Mouse (Mus musculus): ENCODE measurements at regions not wholly inside any gene's neighbourhood (a gene's known extent, or its start where the extent isn't known, plus 50 kb on each side); places are given as distances from the start of the nearest gene placed in this dataset.
A peak's percentile ranks its signal among the peaks of the same experiment; 100 is the strongest.

- Histone ChIP-seq H3K4me1 (ENCODE audit: insufficient read depth, low read length) (no peaks in the 10 kb centered on the region), H3K27me3 (ENCODE audit: insufficient read depth, low read length) (no peaks in the 10 kb centered on the region), H3K27ac (ENCODE audit: low read depth, low read length) (no peak overlapping the region), H3K4me3 (ENCODE audit: low read depth, low read length) (no peak overlapping the region), H3K36me3 (ENCODE audit: insufficient read depth, low read length) (no peaks in the 10 kb centered on the region), H3K9ac (replicated peaks; ENCODE audit: low read length, poor library complexity, severe bottlenecking) (no peak overlapping the region), H3K9me3 (ENCODE audit: low read length) (no peaks in the 10 kb centered on the region), H3K4me2 (ENCODE audit: low read depth, low read length, poor library complexity, severe bottlenecking) (no peak overlapping the region)
- no peak for TF ChIP-seq CTCF (IDR thresholded peaks at IDR 0.05)
- no peak for DNase-seq (ENCODE audit: low spot score)
- 93% methylated on average over 2 of the region's 2 CpGs for WGBS
- ATAC-seq (ENCODE audit: low FRiP score) = no peak
Measured at GRCm38 (mm10) chr14:97170841-97171240, 651.9 kb upstream of the Klhl1 start.

DNA sequence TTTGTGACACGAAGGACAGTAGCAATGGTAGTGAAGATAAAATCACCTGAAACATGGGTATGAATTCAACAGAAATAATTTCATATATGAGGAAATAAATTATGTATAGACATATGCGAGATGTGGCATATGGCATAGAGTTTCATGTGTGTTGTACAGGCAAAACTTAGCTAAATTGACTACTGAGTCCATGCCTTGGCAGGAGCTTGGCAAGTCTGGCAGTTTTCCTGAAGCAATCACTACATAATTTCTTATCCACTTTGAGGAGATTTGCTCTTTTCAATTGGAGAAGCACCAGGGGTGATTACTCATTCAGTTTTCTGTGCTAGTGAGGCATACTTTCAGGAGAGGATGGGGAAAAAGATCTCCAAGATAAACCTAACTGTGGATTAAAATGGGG, 646.9 kb upstream of the Klhl1 start:
- Histone ChIP-seq H3K9ac (replicated peaks; ENCODE audit: low read length, poor library complexity, severe bottlenecking) (no peak overlapping the region), H3K27me3 (ENCODE audit: insufficient read depth, low read length) (no peaks in the 10 kb centered on the region), H3K4me2 (ENCODE audit: low read depth, low read length, poor library complexity, severe bottlenecking) (no peak overlapping the region), H3K27ac (ENCODE audit: low read depth, low read length) (no peak overlapping the region), H3K4me1 (ENCODE audit: insufficient read depth, low read length) (no peaks in the 10 kb centered on the region), H3K36me3 (ENCODE audit: insufficient read depth, low read length) (no peaks in the 10 kb centered on the region), H3K4me3 (ENCODE audit: low read depth, low read length) (no peak overlapping the region), H3K9me3 (ENCODE audit: low read length) (no peaks in the 10 kb centered on the region)
- no peak for DNase-seq (ENCODE audit: low spot score)
- ATAC-seq (ENCODE audit: low FRiP score) = no peak
- WGBS = 91% methylated on average over 2 of the region's 2 CpGs
- no peak for TF ChIP-seq CTCF (IDR thresholded peaks at IDR 0.05)

DNA sequence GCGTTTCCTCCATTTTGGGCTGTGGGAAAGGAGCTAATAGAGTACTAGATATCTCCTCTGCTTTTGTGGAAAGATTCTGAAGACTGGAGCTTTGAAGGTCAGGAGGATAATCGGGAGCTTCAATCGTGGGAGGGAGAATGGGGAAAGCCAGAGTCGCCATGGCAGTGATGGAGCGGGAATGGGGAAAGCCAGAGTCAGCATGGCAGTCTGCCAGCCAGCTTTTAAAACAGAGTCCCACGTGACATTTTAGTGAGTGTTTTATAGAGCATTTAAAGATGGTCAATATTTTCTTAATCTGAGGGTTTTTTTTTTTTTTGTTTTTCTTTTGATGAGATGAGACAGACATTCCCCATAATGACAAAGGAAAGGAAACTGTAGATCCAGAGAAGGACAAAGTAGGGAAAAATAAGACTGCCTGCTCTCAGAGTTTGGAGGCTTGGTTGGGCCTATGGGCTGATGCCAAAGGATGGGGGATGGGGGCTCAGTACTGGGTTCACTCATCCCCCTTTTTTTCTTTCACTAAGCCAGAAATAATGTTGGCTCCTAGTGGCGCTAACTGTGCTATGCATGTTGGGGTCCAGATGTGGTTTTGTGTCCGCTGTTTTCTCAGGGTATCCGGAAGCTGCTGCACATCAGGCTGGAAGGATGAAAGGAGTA, 630.2 kb upstream of the Klhl1 start:
- DNase-seq (ENCODE audit: low spot score) (no peak), ATAC-seq (ENCODE audit: low FRiP score) (no peak)
- no peaks in the 10 kb centered on the region for H3K27me3 ChIP-seq (ENCODE audit: insufficient read depth, low read length)
- 88% methylated on average over 9 of the region's 9 CpGs for WGBS
- TF ChIP-seq CTCF (IDR thresholded peaks at IDR 0.05) = no peak
- no peak overlapping the region for H3K27ac ChIP-seq (ENCODE audit: low read depth, low read length)
- no peak overlapping the region for H3K4me3 ChIP-seq (ENCODE audit: low read depth, low read length)
- H3K36me3 ChIP-seq (ENCODE audit: insufficient read depth, low read length) = no peaks in the 10 kb centered on the region
- H3K4me2 ChIP-seq (ENCODE audit: low read depth, low read length, poor library complexity, severe bottlenecking) = no peak overlapping the region
- H3K4me1 ChIP-seq (ENCODE audit: insufficient read depth, low read length) = no peaks in the 10 kb centered on the region
- no peak overlapping the region for H3K9ac ChIP-seq (replicated peaks; ENCODE audit: low read length, poor library complexity, severe bottlenecking)
- H3K9me3 ChIP-seq (ENCODE audit: low read length) = no peaks in the 10 kb centered on the region

GRCm38 (mm10) chr14:97115918-97116635, 597.2 kb upstream of the Klhl1 start:
- no peak for TF ChIP-seq CTCF (IDR thresholded peaks at IDR 0.05)
- no peak overlapping the region for H3K4me3 ChIP-seq (ENCODE audit: low read depth, low read length)
- H3K4me1 ChIP-seq (ENCODE audit: insufficient read depth, low read length) = no peaks in the 10 kb centered on the region
- no peak overlapping the region for H3K4me2 ChIP-seq (ENCODE audit: low read depth, low read length, poor library complexity, severe bottlenecking)
- no peaks in the 10 kb centered on the region for H3K27me3 ChIP-seq (ENCODE audit: insufficient read depth, low read length)
- ATAC-seq (ENCODE audit: low FRiP score) (no peak), DNase-seq (ENCODE audit: low spot score) (no peak)
- H3K27ac ChIP-seq (ENCODE audit: low read depth, low read length) = no peak overlapping the region
- WGBS = 92% methylated on average over 8 of the region's 8 CpGs
- H3K9me3 ChIP-seq (ENCODE audit: low read length) = no peaks in the 10 kb centered on the region
- H3K9ac ChIP-seq (replicated peaks; ENCODE audit: low read length, poor library complexity, severe bottlenecking) = no peak overlapping the region
- no peaks in the 10 kb centered on the region for H3K36me3 ChIP-seq (ENCODE audit: insufficient read depth, low read length)

DNA sequence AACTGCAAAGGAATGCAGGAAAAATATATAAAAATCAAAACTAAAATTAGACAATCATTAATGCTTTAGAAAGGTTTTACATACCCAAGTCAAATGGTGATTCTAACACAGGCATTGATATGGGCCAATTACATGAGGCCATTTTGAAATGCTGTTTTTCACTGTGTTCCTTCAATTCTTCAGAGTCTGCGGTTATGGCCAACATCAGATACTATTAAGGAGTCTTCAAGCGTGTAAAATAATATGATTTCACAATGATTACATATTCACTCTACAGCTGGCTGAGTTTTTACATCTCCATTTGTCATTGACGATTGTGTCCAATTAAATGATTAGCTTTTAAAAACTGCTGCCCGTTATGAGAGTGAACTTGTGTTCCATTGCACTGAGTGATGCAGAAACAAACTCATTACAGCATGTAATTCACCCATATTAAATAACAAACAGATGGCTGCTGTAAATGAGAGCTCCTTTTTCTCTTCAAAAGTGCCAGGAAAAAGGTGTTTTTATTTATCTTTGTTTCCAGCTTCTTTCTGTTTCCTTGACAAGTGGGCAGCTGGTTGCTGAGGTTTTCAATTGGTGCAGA, 582.3 kb upstream of the Klhl1 start:
- no peak overlapping the region for H3K4me2 ChIP-seq (ENCODE audit: low read depth, low read length, poor library complexity, severe bottlenecking)
- no peaks in the 10 kb centered on the region for H3K27me3 ChIP-seq (ENCODE audit: insufficient read depth, low read length)
- H3K9me3 ChIP-seq (ENCODE audit: low read length) = no peaks in the 10 kb centered on the region
- no peak overlapping the region for H3K9ac ChIP-seq (replicated peaks; ENCODE audit: low read length, poor library complexity, severe bottlenecking)
- TF ChIP-seq CTCF (IDR thresholded peaks at IDR 0.05) = no peak
- H3K4me3 ChIP-seq (ENCODE audit: low read depth, low read length) = no peak overlapping the region
- no peaks in the 10 kb centered on the region for H3K4me1 ChIP-seq (ENCODE audit: insufficient read depth, low read length)
- no peaks in the 10 kb centered on the region for H3K36me3 ChIP-seq (ENCODE audit: insufficient read depth, low read length)
- WGBS = 75% methylated on average over 4 of the region's 4 CpGs
- ATAC-seq (ENCODE audit: low FRiP score) = no peak
- DNase-seq (ENCODE audit: low spot score) = peak; percentile 8
- H3K27ac ChIP-seq (ENCODE audit: low read depth, low read length) = no peak overlapping the region

DNA sequence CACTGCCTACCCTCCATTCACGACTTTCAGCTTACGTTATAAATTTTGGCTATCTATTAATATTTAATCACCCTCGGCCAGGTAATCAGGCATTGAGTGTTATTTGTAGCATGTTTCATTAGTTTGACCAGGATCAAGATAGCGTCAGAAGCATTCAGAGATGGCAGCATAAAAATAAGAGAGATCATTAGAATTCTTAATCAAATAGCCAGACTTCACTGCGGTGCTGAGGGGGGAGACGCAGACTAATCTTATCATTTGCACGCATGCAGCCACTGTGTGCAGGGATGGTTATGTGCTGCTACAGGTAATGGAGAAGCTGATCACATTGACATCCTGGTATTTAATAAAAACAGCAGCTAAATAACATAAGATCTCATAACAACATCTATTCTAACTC, 574.5 kb upstream of the Klhl1 start:
- no peak for TF ChIP-seq CTCF (IDR thresholded peaks at IDR 0.05)
- DNase-seq (ENCODE audit: low spot score) = no peak
- 87% methylated on average over 7 of the region's 7 CpGs for WGBS
- Histone ChIP-seq H3K4me3 (ENCODE audit: low read depth, low read length) (no peak overlapping the region), H3K27me3 (ENCODE audit: insufficient read depth, low read length) (no peaks in the 10 kb centered on the region), H3K9ac (replicated peaks; ENCODE audit: low read length, poor library complexity, severe bottlenecking) (no peak overlapping the region), H3K9me3 (ENCODE audit: low read length) (no peaks in the 10 kb centered on the region), H3K4me1 (ENCODE audit: insufficient read depth, low read length) (no peaks in the 10 kb centered on the region), H3K36me3 (ENCODE audit: insufficient read depth, low read length) (no peaks in the 10 kb centered on the region), H3K4me2 (ENCODE audit: low read depth, low read length, poor library complexity, severe bottlenecking) (no peak overlapping the region), H3K27ac (ENCODE audit: low read depth, low read length) (no peak overlapping the region)
- ATAC-seq (ENCODE audit: low FRiP score) = no peak
